Mouse (Mus musculus) ES-Bruce4 (cell line): ENCODE data around the gene Xpnpep3.

Experiments
- CTCF ChIP-seq: IDR thresholded peaks from one replicate; pipeline ENCODE4 v1.8.1; 2011; ENCODE audit warnings: low read depth, low read length
- EP300 ChIP-seq: IDR thresholded peaks from 2 replicates; pipeline ENCODE4 v1.6.1; 2011; ENCODE audit warnings: low read depth, low read length; ENCODE audit not compliant: insufficient read depth

- TF ChIP-seq EP300 = no peak
- TF ChIP-seq CTCF = no peak
These were observed 40.5 kb upstream of the Xpnpep3 start for GRCm38 (mm10) chr15:81359421-81359820.
